Mouse (Mus musculus): ENCODE measurements around the gene Arl4d.
"Not testable (repeated sequence)": the region's sequence is repeated elsewhere in the genome, so short reads cannot be mapped to it uniquely, and the experiment has no call there.

DNA sequence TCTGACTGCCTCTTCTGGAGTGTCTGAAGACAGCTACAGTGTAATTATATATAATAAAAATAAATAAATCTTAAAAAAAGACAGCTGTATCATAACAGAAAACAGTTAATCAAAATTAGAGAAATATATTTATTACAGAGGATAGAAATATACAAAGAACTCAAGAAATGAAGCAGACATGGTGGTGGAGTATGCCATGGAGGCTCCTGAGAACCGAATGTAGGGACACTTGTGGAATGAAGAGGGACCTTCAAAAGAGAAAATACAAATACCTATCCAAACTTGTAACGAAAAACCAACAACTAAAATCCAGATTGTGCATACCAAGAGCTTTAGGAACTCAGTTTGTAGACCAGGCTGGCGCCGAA lies 20.3 kb upstream of the Arl4d start:
- not testable (repeated sequence) for TF ChIP-seq CTCF (conservative IDR thresholded peaks at IDR 0.05; ENCODE audit: insufficient read depth, insufficient read length, low read depth, low read length); POLR2A (IDR thresholded peaks at IDR 0.05; ENCODE audit: low read depth, low read length)
